Mouse (Mus musculus): ENCODE results near the gene Vwa5b1.

DNA sequence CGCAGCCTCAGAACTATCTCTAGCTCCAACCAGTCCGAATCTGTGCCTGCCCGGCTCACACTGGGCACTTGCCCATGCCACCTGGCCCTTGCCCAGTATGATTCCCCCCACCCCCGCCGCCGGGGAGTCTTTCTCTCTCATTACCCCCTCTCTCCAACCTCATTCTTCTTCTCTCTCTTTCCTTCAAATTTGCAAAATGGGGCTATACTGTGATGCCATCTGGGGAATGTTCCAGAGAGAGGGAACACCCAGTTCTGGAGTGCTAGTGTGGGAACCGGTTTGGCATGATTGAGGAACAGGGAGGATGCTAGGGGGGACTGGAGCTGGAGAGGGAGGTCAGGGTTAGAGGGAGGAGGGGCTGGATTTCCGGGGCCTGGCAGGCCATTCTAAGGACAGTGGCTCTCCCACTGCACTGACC is 82.2 kb downstream of the Vwa5b1 start:
- TF ChIP-seq CTCF (conservative IDR thresholded peaks at IDR 0.05; ENCODE audit: low read length) (no peak), NANOG (IDR thresholded peaks at IDR 0.05; ENCODE audit: borderline replicate concordance, low read length) (no peak), POU5F1 (IDR thresholded peaks at IDR 0.05; ENCODE audit: borderline replicate concordance, low read length) (no peak)
